Mouse (Mus musculus) forebrain, embryonic 15.5 days (tissue): ENCODE measurements at regions not wholly inside any gene's neighbourhood (a gene's known extent, or its start where the extent isn't known, plus 50 kb on each side); places are given as distances from the start of the nearest gene placed in this dataset.

Experiments used
- ATAC-seq: fragments of 200-750 bp; cut with Nextera tagmentation; replicated peaks from 2 replicates; pipeline ENCODE4 v1.8.0; 2017; ENCODE audit warnings: mild to moderate bottlenecking, moderate TSS enrichment, moderate library complexity
- H3K27ac ChIP-seq: fragments of 300-500 bp; sonication (generic); replicated peaks from 2 replicates; pipeline ENCODE4 v1.5.1; 2015; ENCODE audit warnings: mild to moderate bottlenecking, inconsistent platforms
- H3K27me3 ChIP-seq: fragments of 300-500 bp; sonication (generic); 2 replicates; pipeline ENCODE4 v1.6.1; 2015; ENCODE audit warnings: inconsistent platforms
- H3K36me3 ChIP-seq: fragments of 300-500 bp; sonication (generic); 2 replicates; pipeline ENCODE4 v1.6.1; 2015; ENCODE audit warnings: mild to moderate bottlenecking, inconsistent platforms
- H3K4me1 ChIP-seq: fragments of 300-500 bp; sonication (generic); 2 replicates; pipeline ENCODE4 v1.6.1; 2015; ENCODE audit warnings: inconsistent platforms
- H3K4me2 ChIP-seq: fragments of 300-500 bp; sonication (generic); replicated peaks from 2 replicates; pipeline ENCODE4 v1.6.1; 2015; ENCODE audit warnings: mild to moderate bottlenecking, inconsistent platforms
- H3K4me3 ChIP-seq: fragments of 300-500 bp; sonication (generic); 2 replicates; pipeline ENCODE4 v1.5.1; 2015; ENCODE audit warnings: mild to moderate bottlenecking, inconsistent platforms
- H3K9ac ChIP-seq: fragments of 300-500 bp; sonication (generic); replicated peaks from 2 replicates; pipeline ENCODE4 v1.6.1; 2015; ENCODE audit warnings: mild to moderate bottlenecking, inconsistent platforms
- H3K9me3 ChIP-seq: fragments of 300-500 bp; sonication (generic); 2 replicates; pipeline ENCODE4 v1.6.1; 2016; ENCODE audit warnings: inconsistent platforms
- WGBS: fragments of 180-500 bp; shearing (Covaris S2); methylation state at CpG from one replicate; pipeline ENCODE4 v1.1.7; 2015; ENCODE audit warnings: mixed read lengths; 5-methylcytosine and 5-hydroxymethylcytosine counted together

DNA sequence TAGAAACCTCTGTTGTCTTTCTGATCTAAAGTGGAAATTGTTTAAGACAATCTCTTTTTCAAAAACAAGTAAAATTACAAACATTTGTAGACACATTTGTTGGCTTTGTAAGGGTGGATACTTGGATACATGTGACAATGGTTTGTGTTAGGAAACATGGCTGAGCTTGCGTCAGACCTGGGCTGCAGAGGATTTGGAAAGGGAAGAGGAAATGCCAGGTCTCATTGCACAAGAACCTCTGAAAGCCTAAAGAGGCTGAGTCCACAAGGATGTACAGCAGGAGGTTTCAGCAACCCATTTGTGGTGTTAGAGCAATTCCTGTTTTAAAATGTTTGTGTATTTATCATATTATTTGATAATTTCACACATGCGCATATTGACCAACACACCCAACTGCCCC, 235.3 kb upstream of the Irx2 start:
- H3K9ac ChIP-seq: no peak overlapping the region
- no peak overlapping the region for H3K4me2 ChIP-seq
- no peaks in the 10 kb centered on the region for H3K4me1 ChIP-seq
- H3K36me3 ChIP-seq: no peaks in the 10 kb centered on the region
- ATAC-seq: no peak
- no peak overlapping the region for H3K4me3 ChIP-seq
- H3K9me3 ChIP-seq: no peaks in the 10 kb centered on the region
- no peak overlapping the region for H3K27ac ChIP-seq
- H3K27me3 ChIP-seq: no peaks in the 10 kb centered on the region
- 96% methylated on average over 2 of the region's 2 CpGs for WGBS

DNA sequence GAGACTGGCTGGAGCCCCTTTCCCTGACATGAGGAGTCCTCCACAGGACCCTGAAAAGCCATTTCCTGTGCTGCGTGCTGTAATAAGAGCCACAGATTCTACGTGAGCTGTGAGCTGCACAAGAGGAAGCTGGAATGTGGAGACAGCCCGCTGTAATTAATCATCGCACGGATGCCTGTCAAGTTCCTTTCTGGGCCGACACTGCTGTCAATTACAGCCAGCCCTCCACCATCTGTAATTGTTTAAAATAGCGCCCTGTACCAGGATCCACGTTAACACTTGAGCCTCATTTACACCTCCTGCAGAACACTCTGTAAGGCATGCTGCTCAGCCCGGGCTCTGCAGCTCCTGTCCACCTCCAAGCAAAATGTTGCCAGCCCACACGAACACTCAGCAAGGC, 227.9 kb upstream of the Irx2 start:
- Histone ChIP-seq H3K9ac (no peak overlapping the region), H3K36me3 (no peaks in the 10 kb centered on the region), H3K4me3 (no peak overlapping the region), H3K9me3 (no peaks in the 10 kb centered on the region), H3K4me2 (no peak overlapping the region), H3K27ac (no peak overlapping the region; the same call in 1 of the 2 replicates), H3K4me1 (peaks cover 10% of the 10 kb centered on the region), H3K27me3 (no peaks in the 10 kb centered on the region)
- peak; percentile 80 for ATAC-seq
- 19% methylated on average over 10 of the region's 10 CpGs for WGBS

DNA sequence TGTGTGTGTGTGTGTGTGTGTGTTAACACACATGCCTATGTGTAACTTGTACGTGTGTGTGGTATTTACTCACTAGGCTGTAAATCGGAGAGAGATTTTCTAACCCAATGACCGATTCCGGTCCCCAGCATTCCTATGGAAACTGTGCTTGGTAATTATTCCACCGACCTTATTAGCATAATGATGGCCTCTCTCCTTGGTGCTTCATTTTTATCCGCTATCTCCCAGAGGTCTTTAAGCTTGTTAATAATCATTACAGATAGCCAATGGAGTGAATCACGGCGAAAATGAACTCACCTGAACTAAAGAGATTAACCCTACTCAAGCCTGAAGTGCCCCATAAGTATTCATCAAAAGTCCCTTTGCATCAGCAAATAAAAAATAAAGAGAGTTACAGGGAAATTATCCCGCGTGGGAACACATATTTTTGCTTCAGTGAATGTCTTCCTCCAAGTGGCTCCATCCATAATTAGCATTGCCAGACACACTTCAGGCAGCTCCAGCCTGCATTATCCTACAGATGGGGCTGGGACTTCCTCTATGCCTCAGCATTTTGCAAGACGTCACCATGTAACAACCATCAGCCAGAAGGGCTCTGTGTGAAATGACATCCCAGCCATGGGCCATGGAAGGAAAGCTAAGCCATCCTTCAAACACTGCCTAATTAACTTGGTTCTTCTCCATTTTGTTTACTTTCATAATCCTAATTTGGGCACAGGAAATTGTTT, 219.2 kb upstream of the Irx2 start:
- Histone ChIP-seq H3K27me3 (no peaks in the 10 kb centered on the region), H3K9me3 (no peaks in the 10 kb centered on the region), H3K9ac (no peak overlapping the region), H3K4me3 (no peak overlapping the region), H3K27ac (no peak overlapping the region), H3K4me2 (no peak overlapping the region), H3K4me1 (no peaks in the 10 kb centered on the region), H3K36me3 (no peaks in the 10 kb centered on the region)
- WGBS: 56% methylated on average over 11 of the region's 11 CpGs
- ATAC-seq: no peak

DNA sequence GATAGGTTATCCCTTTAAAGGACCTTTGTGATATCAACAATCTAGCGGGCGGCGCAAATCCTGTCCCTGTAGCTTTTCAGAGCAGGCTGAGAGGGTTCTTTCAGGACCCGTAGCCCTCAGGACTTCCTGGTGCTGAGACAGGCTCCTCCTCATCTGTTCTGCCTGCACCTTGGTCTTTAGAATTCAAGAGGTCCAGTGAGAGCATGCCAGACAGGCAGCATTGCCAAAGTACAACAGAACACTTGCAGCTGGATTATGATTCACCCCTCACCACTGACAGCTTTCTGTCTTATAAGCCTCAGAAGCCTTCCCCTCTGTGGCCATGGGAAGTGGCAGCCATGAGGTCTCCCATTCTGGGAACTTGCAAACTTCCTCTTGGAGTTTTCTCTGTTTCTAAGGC, 216.0 kb upstream of the Irx2 start:
- Histone ChIP-seq H3K9ac (no peak overlapping the region), H3K9me3 (no peaks in the 10 kb centered on the region), H3K27me3 (no peaks in the 10 kb centered on the region), H3K4me3 (no peak overlapping the region), H3K4me2 (no peak overlapping the region), H3K4me1 (no peaks in the 10 kb centered on the region), H3K36me3 (no peaks in the 10 kb centered on the region), H3K27ac (no peak overlapping the region)
- WGBS: 95% methylated on average over 4 of the region's 4 CpGs
- no peak for ATAC-seq

DNA sequence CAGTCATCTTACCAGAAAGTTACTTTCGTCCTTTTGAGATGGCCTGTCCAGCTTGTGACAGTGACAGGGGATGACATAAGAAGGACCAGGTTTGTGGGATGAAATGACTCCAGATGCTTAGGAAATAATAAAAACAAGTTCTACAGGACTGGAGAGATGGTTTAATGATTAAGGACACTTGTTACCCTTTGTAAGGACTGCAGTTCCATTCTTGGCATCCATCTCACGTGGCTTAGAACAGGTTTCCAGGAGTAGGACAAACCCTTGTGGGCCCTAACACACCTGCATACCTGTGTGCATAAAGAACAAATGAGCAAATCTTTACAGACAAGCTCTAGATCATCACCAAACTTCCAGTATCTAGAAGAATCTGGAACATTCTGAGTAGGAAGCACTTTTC, 211.6 kb upstream of the Irx2 start:
- no peak for ATAC-seq
- Histone ChIP-seq H3K36me3 (no peaks in the 10 kb centered on the region), H3K4me1 (no peaks in the 10 kb centered on the region), H3K9ac (no peak overlapping the region), H3K4me2 (no peak overlapping the region), H3K27me3 (no peaks in the 10 kb centered on the region), H3K27ac (no peak overlapping the region), H3K4me3 (no peak overlapping the region), H3K9me3 (no peaks in the 10 kb centered on the region)
- WGBS: 68% methylated on average over 2 of the region's 2 CpGs

DNA sequence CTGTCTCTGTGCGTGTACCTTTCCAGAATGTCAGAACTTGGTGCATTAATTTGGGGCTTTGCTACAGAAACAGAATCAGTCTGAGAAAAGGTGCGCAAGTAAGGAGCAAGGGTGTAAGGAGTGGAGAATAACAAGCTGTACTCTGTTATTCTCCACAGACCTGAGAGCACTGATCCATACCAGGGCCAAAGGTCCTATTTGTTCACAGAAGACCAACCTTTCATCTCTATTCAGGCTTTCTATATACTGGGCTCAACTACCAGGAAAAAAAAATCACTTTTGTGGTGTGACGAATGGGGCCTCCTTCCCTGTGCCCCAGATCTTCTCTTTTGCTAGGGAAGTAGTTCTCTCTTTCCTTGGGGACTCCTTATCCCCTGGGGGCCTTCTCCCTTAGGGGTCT, 210.8 kb upstream of the Irx2 start:
- Histone ChIP-seq H3K4me2 (no peak overlapping the region), H3K9me3 (no peaks in the 10 kb centered on the region), H3K4me1 (no peaks in the 10 kb centered on the region), H3K4me3 (no peak overlapping the region), H3K27ac (no peak overlapping the region), H3K9ac (no peak overlapping the region), H3K27me3 (no peaks in the 10 kb centered on the region), H3K36me3 (no peaks in the 10 kb centered on the region)
- ATAC-seq: no peak
- WGBS: 89% methylated on average over 3 of the region's 3 CpGs

DNA sequence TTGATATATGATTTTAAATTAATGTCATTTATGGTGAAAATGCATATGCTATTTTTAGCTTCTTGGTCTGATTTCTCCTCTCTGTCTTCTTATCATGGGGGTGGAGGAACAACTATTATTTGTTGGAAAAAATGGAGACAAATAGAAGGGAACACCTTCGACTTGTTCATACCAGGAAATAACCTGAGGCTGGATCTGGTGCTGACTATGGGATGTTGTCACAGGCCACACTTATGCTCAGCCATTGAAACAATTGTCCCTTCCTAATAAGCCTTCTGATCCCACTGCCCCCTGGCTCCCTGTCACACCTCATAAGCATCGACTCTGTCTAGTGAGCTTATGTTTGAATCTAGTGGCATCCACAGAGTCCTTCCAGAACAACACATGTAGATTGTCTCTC, 210.3 kb upstream of the Irx2 start:
- H3K4me2 ChIP-seq: no peak overlapping the region
- H3K36me3 ChIP-seq: no peaks in the 10 kb centered on the region
- ATAC-seq: no peak
- H3K9me3 ChIP-seq: no peaks in the 10 kb centered on the region
- no peak overlapping the region for H3K27ac ChIP-seq
- WGBS: 79% methylated on average over 2 of the region's 2 CpGs
- H3K27me3 ChIP-seq: no peaks in the 10 kb centered on the region
- no peak overlapping the region for H3K4me3 ChIP-seq
- no peak overlapping the region for H3K9ac ChIP-seq
- H3K4me1 ChIP-seq: no peaks in the 10 kb centered on the region

DNA sequence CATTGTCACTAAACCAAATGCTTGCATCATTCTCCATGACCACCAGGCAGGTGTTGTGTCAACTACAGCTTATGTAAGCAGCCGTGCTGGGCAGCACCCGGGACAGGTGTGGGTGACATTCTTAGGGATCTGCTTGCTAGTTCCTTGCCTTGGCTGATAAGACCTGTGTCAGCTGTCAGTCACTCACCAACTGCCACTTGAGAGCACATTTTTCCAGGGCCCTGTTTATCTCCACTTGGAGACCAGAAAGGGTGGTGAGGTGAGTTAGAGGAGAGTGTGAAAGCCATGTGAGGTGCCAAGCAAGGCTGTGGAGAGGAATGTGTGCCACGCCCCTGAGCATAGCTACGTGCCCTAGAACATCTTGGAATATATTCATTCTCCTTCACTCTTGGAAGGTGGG, 209.1 kb upstream of the Irx2 start:
- Histone ChIP-seq H3K4me1 (no peaks in the 10 kb centered on the region), H3K27me3 (no peaks in the 10 kb centered on the region), H3K4me3 (no peak overlapping the region), H3K27ac (no peak overlapping the region), H3K9me3 (no peaks in the 10 kb centered on the region), H3K36me3 (no peaks in the 10 kb centered on the region), H3K4me2 (no peak overlapping the region), H3K9ac (no peak overlapping the region)
- ATAC-seq: no peak
- 96% methylated on average over 4 of the region's 4 CpGs for WGBS

DNA sequence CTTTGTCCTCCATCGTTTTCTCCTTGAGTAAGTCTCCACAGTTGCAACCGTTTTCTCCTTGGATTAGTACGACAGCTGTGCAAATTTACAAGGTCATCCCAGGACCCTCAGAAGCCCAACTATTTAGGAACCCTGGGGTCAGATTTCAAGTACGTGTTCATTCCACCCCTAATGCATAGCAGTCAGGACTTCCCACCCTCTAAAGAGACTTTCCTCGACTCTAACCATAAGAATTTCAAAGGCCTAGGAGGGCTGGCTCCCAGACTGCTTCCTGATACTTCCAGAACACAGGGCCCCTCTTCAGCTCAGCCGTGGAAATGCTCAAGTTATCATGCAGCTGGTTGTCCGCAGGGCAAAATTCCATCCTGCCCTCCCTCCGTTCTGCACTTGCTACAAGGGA, 202.7 kb upstream of the Irx2 start:
- Histone ChIP-seq H3K27me3 (no peaks in the 10 kb centered on the region), H3K4me3 (no peak overlapping the region), H3K36me3 (no peaks in the 10 kb centered on the region), H3K9ac (no peak overlapping the region), H3K4me2 (no peak overlapping the region), H3K4me1 (no peaks in the 10 kb centered on the region), H3K9me3 (no peaks in the 10 kb centered on the region), H3K27ac (no peak overlapping the region)
- 74% methylated on average over 8 of the region's 8 CpGs for WGBS
- no peak for ATAC-seq

DNA sequence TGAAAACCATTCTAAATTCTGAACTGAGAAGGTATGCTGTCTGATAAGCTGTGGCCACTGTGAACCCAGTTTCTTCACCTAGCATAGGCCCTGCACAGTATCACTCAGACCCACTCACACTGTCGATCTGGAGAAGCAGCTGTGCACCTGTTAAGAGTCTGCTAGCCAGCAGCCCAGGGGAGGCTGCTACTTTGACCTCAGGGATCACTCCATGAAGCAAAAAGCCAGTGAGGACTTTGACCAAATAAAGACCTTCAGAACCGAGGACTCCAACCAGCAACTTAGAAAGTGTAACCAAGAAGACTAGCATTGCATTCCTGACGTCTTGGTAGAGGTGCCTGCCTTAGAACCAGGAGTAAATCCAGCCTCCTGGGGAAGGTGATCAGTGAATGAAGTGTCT, 183.3 kb upstream of the Irx2 start:
- Histone ChIP-seq H3K4me2 (no peak overlapping the region), H3K9me3 (no peaks in the 10 kb centered on the region), H3K36me3 (no peaks in the 10 kb centered on the region), H3K27me3 (no peaks in the 10 kb centered on the region), H3K27ac (no peak overlapping the region), H3K4me1 (no peaks in the 10 kb centered on the region), H3K9ac (no peak overlapping the region), H3K4me3 (no peak overlapping the region)
- no peak for ATAC-seq
- WGBS: 76% methylated on average over 3 of the region's 3 CpGs

DNA sequence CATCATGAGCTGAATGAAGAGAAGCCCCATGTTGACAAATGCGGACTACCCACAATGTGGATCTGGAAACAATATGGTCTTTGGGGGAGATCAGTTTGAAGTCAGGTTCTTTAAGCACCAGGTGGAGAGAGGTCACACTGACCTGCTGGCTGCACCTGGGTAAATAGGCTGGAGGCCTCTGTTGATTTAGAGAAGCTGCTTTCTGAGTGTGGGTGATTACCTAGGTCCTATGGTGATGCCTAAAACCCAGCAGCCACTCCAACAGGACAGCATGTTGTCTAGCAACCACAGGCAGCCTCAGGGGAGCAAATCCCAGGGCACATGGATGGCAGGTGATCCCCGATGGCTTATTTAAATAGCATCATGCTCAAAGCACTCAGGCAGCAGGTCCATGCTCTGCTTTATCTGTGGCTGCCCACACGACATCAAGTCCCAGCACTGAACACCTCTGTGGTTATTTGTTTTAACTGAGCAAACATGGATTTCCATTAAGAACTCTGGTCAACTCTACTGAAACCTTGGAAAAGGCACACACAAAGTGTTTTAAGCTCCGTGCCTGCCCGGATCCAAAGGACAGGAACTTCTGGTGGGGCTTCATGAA, 180.1 kb upstream of the Irx2 start:
- WGBS: 95% methylated on average over 5 of the region's 5 CpGs

DNA sequence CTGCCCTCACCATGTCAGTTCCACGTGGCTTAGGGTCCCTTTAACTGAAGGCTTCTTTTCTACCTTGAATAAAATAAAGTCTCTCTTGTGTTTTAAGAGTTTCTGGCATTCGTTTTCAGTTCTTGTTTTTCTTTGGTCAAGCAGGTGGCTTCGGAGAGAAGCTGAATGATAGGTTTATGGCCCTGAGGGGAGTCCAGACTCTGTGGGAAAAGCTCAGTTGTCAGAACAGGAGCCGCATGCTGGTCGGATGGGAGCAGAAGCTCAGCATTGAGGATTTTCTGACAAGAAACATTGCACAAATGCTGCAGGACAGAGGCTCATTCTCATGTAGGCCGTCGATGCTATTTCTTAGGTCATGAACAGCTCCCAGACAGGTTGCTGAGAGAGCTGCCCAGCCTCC, 133.3 kb upstream of the Irx2 start:
- H3K4me2 ChIP-seq: no peak overlapping the region
- H3K9ac ChIP-seq: no peak overlapping the region
- no peak for ATAC-seq
- H3K4me3 ChIP-seq: no peak overlapping the region
- H3K9me3 ChIP-seq: no peaks in the 10 kb centered on the region
- H3K27me3 ChIP-seq: no peaks in the 10 kb centered on the region
- WGBS: 87% methylated on average over 7 of the region's 7 CpGs
- no peak overlapping the region for H3K27ac ChIP-seq
- peaks cover 10% of the 10 kb centered on the region for H3K4me1 ChIP-seq
- no peaks in the 10 kb centered on the region for H3K36me3 ChIP-seq

More for the DNA sequence above, 180.1 kb upstream of the Irx2 start:
- Histone ChIP-seq H3K27ac (no peak overlapping the region), H3K4me3 (no peak overlapping the region), H3K4me2 (no peak overlapping the region), H3K36me3 (no peaks in the 10 kb centered on the region), H3K27me3 (no peaks in the 10 kb centered on the region), H3K9ac (no peak overlapping the region), H3K9me3 (no peaks in the 10 kb centered on the region), H3K4me1 (no peaks in the 10 kb centered on the region)
- ATAC-seq: no peak

DNA sequence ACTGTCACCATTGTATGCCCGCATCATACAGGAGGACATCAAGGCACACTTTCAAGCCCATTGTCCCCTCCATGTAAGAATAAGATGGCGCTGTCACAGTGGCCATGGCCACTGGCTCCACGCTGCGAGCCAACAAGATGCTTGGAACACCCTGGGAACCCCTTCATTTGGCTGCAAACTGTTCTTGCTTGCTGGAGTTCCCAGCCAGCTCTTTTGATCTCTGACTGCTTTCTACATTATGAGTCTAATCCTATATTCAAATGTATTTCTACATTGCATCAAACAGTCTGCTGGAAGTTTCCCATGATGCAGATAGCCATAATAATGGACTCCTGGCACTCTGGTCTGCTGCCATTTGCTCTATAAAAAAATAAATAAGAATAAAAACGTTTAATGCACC, 131.6 kb upstream of the Irx2 start:
- H3K4me3 ChIP-seq: no peak overlapping the region
- 50% methylated on average over 5 of the region's 5 CpGs for WGBS
- no peak for ATAC-seq
- peaks cover 10% of the 10 kb centered on the region for H3K4me1 ChIP-seq
- no peaks in the 10 kb centered on the region for H3K9me3 ChIP-seq
- H3K9ac ChIP-seq: no peak overlapping the region
- H3K36me3 ChIP-seq: no peaks in the 10 kb centered on the region
- H3K4me2 ChIP-seq: no peak overlapping the region
- no peak overlapping the region for H3K27ac ChIP-seq
- H3K27me3 ChIP-seq: no peaks in the 10 kb centered on the region
